Mouse (Mus musculus) liver, embryonic 15.5 days (tissue): ENCODE results near the gene Olfr1188. TPM values are rescaled to one million over a fixed set of nuclear protein-coding genes. Genes with fewer than 3 reads are reported as not detected.
"Not testable (repeated sequence)": the region's sequence is repeated elsewhere in the genome, so short reads cannot be mapped to it uniquely, and the experiment has no call there.

Experiments
- ATAC-seq: fragments of 200-750 bp; cut with Nextera tagmentation; 2 replicates; pipeline ENCODE4 v1.8.0; 2017; ENCODE audit warnings: moderate number of reproducible peaks, mild to moderate bottlenecking, moderate library complexity; ENCODE audit not compliant: insufficient read depth
- H3K27ac ChIP-seq: fragments of 300-500 bp; sonication (generic); replicated peaks from 2 replicates; pipeline ENCODE4 v1.5.1; 2015; ENCODE audit warnings: mild to moderate bottlenecking, inconsistent platforms
- H3K27me3 ChIP-seq: fragments of 300-500 bp; sonication (generic); 2 replicates; pipeline ENCODE4 v1.6.1; 2015; ENCODE audit warnings: mild to moderate bottlenecking, inconsistent platforms
- H3K36me3 ChIP-seq: fragments of 300-500 bp; sonication (generic); replicated peaks from 2 replicates; pipeline ENCODE4 v1.6.1; 2015; ENCODE audit warnings: moderate library complexity, mild to moderate bottlenecking, inconsistent platforms
- H3K4me1 ChIP-seq: fragments of 300-500 bp; sonication (generic); replicated peaks from 2 replicates; pipeline ENCODE4 v1.6.1; 2015; ENCODE audit warnings: inconsistent platforms
- H3K4me2 ChIP-seq: fragments of 300-500 bp; sonication (generic); 2 replicates; pipeline ENCODE4 v1.6.1; 2015; ENCODE audit warnings: moderate library complexity, mild to moderate bottlenecking, inconsistent platforms
- H3K4me3 ChIP-seq: fragments of 300-500 bp; sonication (generic); replicated peaks from 2 replicates; pipeline ENCODE4 v1.5.1; 2015; ENCODE audit warnings: mild to moderate bottlenecking, inconsistent platforms
- H3K9ac ChIP-seq: fragments of 300-500 bp; sonication (generic); 2 replicates; pipeline ENCODE4 v1.6.1; 2015; ENCODE audit warnings: moderate library complexity, mild to moderate bottlenecking, inconsistent platforms
- H3K9me3 ChIP-seq: fragments of 300-500 bp; sonication (generic); replicated peaks from 2 replicates; pipeline ENCODE4 v1.6.1; 2016; ENCODE audit warnings: inconsistent platforms
- WGBS: fragments of 180-500 bp; shearing (Covaris S2); methylation state at CpG from one replicate; pipeline ENCODE4 v1.1.7; 2015; ENCODE audit warnings: mixed read lengths; ENCODE audit not compliant: insufficient replicate concordance; 5-methylcytosine and 5-hydroxymethylcytosine counted together
- polyA plus RNA-seq: library from polyadenylated mRNA; unstranded; fragments of >200 nt; fragmentation: Nextera tagmentation; extraction: Ambion mirVana; gene quantifications from 2 replicates; pipeline ENCODE4 v1.2.1, GENCODE M21; 2015

Olfr1188 gene
- not detected in 2 replicates for polyA plus RNA-seq

DNA sequence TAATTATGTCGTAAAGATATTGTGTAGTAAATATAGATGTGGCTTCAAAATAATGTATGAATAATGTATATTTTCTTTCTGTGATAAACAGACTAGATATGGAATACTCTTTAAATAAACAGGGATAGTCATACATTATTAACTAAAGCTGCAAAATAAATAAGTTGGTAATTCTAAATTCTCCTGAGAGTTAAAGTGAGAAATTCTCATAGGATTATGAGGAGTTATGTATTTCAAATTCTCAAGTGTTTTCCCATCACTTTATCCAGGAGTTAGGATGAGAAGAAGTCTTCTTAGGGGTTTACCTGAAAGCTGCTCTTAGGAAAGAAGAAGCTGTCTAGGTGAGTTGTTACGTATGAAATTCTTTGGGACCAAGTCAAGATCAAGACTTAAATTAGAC is at the start of gene Olfr1188:
Gene Olfr1188 (plus strand): TSS at position 301 of the 400 bp plus-strand sequence.
- 56% methylated on average over 2 of the region's 2 CpGs for WGBS
- H3K27ac ChIP-seq: no peak within 1 kb of the TSS
- H3K27me3 ChIP-seq: no peaks in the 10 kb centered on the region
- no peak within 1 kb of the TSS for H3K4me2 ChIP-seq
- H3K4me1 ChIP-seq: no peaks in the 10 kb centered on the region
- H3K9me3 ChIP-seq: no peaks in the 10 kb centered on the region
- no peak within 1 kb of the TSS for H3K4me3 ChIP-seq
- no peaks in the 10 kb centered on the region for H3K36me3 ChIP-seq
- no peak within 1 kb of the TSS for H3K9ac ChIP-seq
- no peak for ATAC-seq

- H3K27me3 ChIP-seq: no peaks in the 10 kb centered on the region
- no peak within 1 kb of the TSS for H3K4me2 ChIP-seq
- no peak within 1 kb of the TSS for H3K4me3 ChIP-seq
- H3K36me3 ChIP-seq: no peaks in the 10 kb centered on the region
- H3K27ac ChIP-seq: no peak within 1 kb of the TSS
- H3K4me1 ChIP-seq: no peaks in the 10 kb centered on the region
- no peak within 1 kb of the TSS for H3K9ac ChIP-seq
- 55% methylated on average over 2 of the region's 2 CpGs for WGBS
- ATAC-seq: no peak
- no peaks in the 10 kb centered on the region for H3K9me3 ChIP-seq
Observed at GRCm38 (mm10) chr2:88518251-88518650, 38.5 kb upstream of the Olfr1188 start, which contains the start of gene Olfr1186. TSS of gene Olfr1186 (plus strand) at chr2:88518551.

DNA sequence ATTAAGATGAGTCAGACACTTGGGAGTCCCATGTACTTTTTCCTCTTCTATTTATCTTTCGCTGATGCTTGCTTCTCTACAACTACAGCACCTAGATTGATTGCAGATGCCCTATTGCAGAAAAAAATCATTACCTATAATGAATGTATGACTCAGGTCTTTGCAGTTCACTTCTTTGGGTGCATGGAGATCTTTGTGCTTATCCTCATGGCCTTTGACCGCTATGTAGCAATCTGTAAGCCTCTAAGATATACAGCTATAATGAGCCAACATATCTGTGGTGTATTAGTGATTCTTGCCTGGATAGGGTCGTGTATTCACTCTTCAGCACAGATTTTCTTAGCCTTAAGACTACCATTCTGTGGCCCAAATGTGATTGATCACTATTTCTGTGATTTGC is 31.0 kb upstream of the Olfr1188 start:
- Histone ChIP-seq H3K4me3 (no peak overlapping the region), H3K9me3 (no peaks in the 10 kb centered on the region), H3K27me3 (no peaks in the 10 kb centered on the region), H3K4me1 (no peaks in the 10 kb centered on the region), H3K36me3 (no peaks in the 10 kb centered on the region), H3K9ac (no peak overlapping the region), H3K4me2 (no peak overlapping the region), H3K27ac (no peak overlapping the region)
- WGBS: 34% methylated on average over 3 of the region's 3 CpGs
- no peak for ATAC-seq

- H3K27ac ChIP-seq, H3K36me3 ChIP-seq, H3K27me3 ChIP-seq, H3K4me1 ChIP-seq, ATAC-seq, H3K9me3 ChIP-seq, H3K4me2 ChIP-seq, H3K9ac ChIP-seq, H3K4me3 ChIP-seq: not testable (repeated sequence)
- WGBS: 70% methylated on average over 12 of the region's 12 CpGs
Observed at GRCm38 (mm10) chr2:88572696-88573095, 16.0 kb downstream of the Olfr1188 start.

- no peaks in the 10 kb centered on the region for H3K9me3 ChIP-seq
- no peak within 1 kb of the TSS for H3K4me2 ChIP-seq
- ATAC-seq: no peak
- no peak within 1 kb of the TSS for H3K4me3 ChIP-seq
- no peak within 1 kb of the TSS for H3K27ac ChIP-seq
- no peaks in the 10 kb centered on the region for H3K4me1 ChIP-seq
- no peak within 1 kb of the TSS for H3K9ac ChIP-seq
- no peaks in the 10 kb centered on the region for H3K36me3 ChIP-seq
- H3K27me3 ChIP-seq: no peaks in the 10 kb centered on the region
Observed at GRCm38 (mm10) chr2:88586154-88586553, 29.4 kb downstream of the Olfr1188 start, which contains the start of gene Olfr1189. TSS of gene Olfr1189 (plus strand) at chr2:88586454.

Other genes starting within 250 kb of the Olfr1188 start
- not detected in 2 replicates for gene Olfr1174-ps, start 241.8 kb upstream of the Olfr1188 start, polyA plus RNA-seq
- gene Olfr1175-ps, start 229.7 kb upstream of the Olfr1188 start, polyA plus RNA-seq: not detected in 2 replicates
- not detected in 2 replicates for gene Olfr1176, start 220.2 kb upstream of the Olfr1188 start, polyA plus RNA-seq
- gene Olfr1177-ps, start 210.4 kb upstream of the Olfr1188 start, polyA plus RNA-seq: not detected in 2 replicates
- not detected in 2 replicates for gene Olfr1178, start 169.9 kb upstream of the Olfr1188 start, polyA plus RNA-seq
- gene Olfr1179, start 150.5 kb upstream of the Olfr1188 start, polyA plus RNA-seq: not detected in 2 replicates
- gene Olfr1180, start 137.8 kb upstream of the Olfr1188 start, polyA plus RNA-seq: not detected in 2 replicates
- gene Olfr1181, start 130.8 kb upstream of the Olfr1188 start, polyA plus RNA-seq: not detected in 2 replicates
- gene Gm13757, start 107.8 kb upstream of the Olfr1188 start, polyA plus RNA-seq: not detected in 2 replicates
- not detected in 2 replicates for gene Olfr1183, start 102.1 kb upstream of the Olfr1188 start, polyA plus RNA-seq
- not detected in 2 replicates for gene Olfr1184, start 73.3 kb upstream of the Olfr1188 start, polyA plus RNA-seq
- gene Olfr1185-ps1, start 63.6 kb upstream of the Olfr1188 start, polyA plus RNA-seq: not detected in 2 replicates
- gene Olfr1186, start 38.4 kb upstream of the Olfr1188 start, polyA plus RNA-seq: not detected in 2 replicates
- gene Olfr1189, start 29.5 kb downstream of the Olfr1188 start, polyA plus RNA-seq: not detected in 2 replicates
- gene Olfr1191-ps1, start 83.6 kb downstream of the Olfr1188 start, polyA plus RNA-seq: not detected in 2 replicates
- not detected in 2 replicates for gene Olfr1192-ps1, start 91.6 kb downstream of the Olfr1188 start, polyA plus RNA-seq
- not detected in 2 replicates for gene Olfr1193, start 118.7 kb downstream of the Olfr1188 start, polyA plus RNA-seq
- gene Olfr1195, start 132.3 kb downstream of the Olfr1188 start, polyA plus RNA-seq: not detected in 2 replicates
- not detected in 2 replicates for gene Olfr1196, start 147.7 kb downstream of the Olfr1188 start, polyA plus RNA-seq
- gene Olfr1197, start 175.4 kb downstream of the Olfr1188 start, polyA plus RNA-seq: not detected in 2 replicates
- gene Olfr1198, start 194.4 kb downstream of the Olfr1188 start, polyA plus RNA-seq: not detected in 2 replicates
- not detected in 2 replicates for gene Olfr1199, start 203.5 kb downstream of the Olfr1188 start, polyA plus RNA-seq
- not detected in 2 replicates for gene Olfr1200, start 213.6 kb downstream of the Olfr1188 start, polyA plus RNA-seq
- not detected in 2 replicates for gene Olfr1201, start 236.1 kb downstream of the Olfr1188 start, polyA plus RNA-seq